Mouse (Mus musculus): ENCODE data around the gene Hcn1.

- no peak for TF ChIP-seq GATA1 (IDR thresholded peaks at IDR 0.05; ENCODE audit: borderline replicate concordance, low read length)
- no peak for TF ChIP-seq FLI1 (IDR thresholded peaks at IDR 0.05; ENCODE audit: low read length)
Observed at GRCm38 (mm10) chr13:117604971-117605750, 3.0 kb downstream of the Hcn1 start.
